Mouse (Mus musculus) stomach, embryonic 14.5 days (tissue): ENCODE data around the gene Selenoo. TPM values are rescaled to one million over a fixed set of nuclear protein-coding genes. Genes with fewer than 3 reads are reported as not detected.

ENCODE experiments used
- ATAC-seq: fragments of 200-750 bp; cut with Nextera tagmentation; 2 replicates; pipeline ENCODE4 v1.8.0; 2017; ENCODE audit warnings: low read depth, moderate TSS enrichment; ENCODE audit not compliant: insufficient number of reproducible peaks, insufficient read depth, low FRiP score
- H3K27ac ChIP-seq: fragments of 300-500 bp; sonication (generic); 2 replicates; pipeline ENCODE4 v1.5.1; 2014; ENCODE audit warnings: mild to moderate bottlenecking, low read length, moderate library complexity, mixed read lengths
- H3K27me3 ChIP-seq: fragments of 300-500 bp; sonication (generic); 2 replicates; pipeline ENCODE4 v1.6.1; 2014; ENCODE audit warnings: low read length, control low read depth, mixed read lengths; ENCODE audit not compliant: control insufficient read depth, insufficient read depth
- H3K36me3 ChIP-seq: fragments of 300-500 bp; sonication (generic); 2 replicates; pipeline ENCODE4 v1.6.1; 2014; ENCODE audit warnings: mild to moderate bottlenecking, control low read depth, low read length, moderate library complexity, mixed read lengths; ENCODE audit not compliant: control insufficient read depth, insufficient read depth
- H3K4me1 ChIP-seq: fragments of 300-500 bp; sonication (generic); 2 replicates; pipeline ENCODE4 v1.6.1; 2014; ENCODE audit warnings: low read length, control low read depth, mixed read lengths; ENCODE audit not compliant: control insufficient read depth, insufficient read depth
- H3K4me2 ChIP-seq: fragments of 300-500 bp; sonication (generic); replicated peaks from 2 replicates; pipeline ENCODE4 v1.6.1; 2014; ENCODE audit warnings: low read depth, low read length, control low read depth
- H3K4me3 ChIP-seq: fragments of 300-500 bp; sonication (generic); 2 replicates; pipeline ENCODE4 v1.5.1; 2014; ENCODE audit warnings: low read depth, low read length, control low read depth
- H3K9ac ChIP-seq: fragments of 300-500 bp; sonication (generic); replicated peaks from 2 replicates; pipeline ENCODE4 v1.6.1; 2014; ENCODE audit warnings: low read depth, mild to moderate bottlenecking, control low read depth, low read length, moderate library complexity, mixed read lengths
- H3K9me3 ChIP-seq: fragments of 300-500 bp; sonication (generic); 2 replicates; pipeline ENCODE4 v1.6.1; 2016; ENCODE audit warnings: low read depth, low read length, control low read depth; ENCODE audit not compliant: control insufficient read depth
- WGBS: fragments of 180-500 bp; shearing (Covaris S2); extraction: QIAGEN DNeasy Blood & Tissue Kit; methylation state at CpG from one replicate; pipeline ENCODE4 v1.1.7; 2014; 5-methylcytosine and 5-hydroxymethylcytosine counted together
- polyA plus RNA-seq: library from polyadenylated mRNA; unstranded; fragments of >200 nt; fragmentation: Nextera tagmentation; extraction: Ambion mirVana; gene quantifications from 2 replicates; pipeline ENCODE4 v1.2.1, GENCODE M21; 2014

Gene Selenoo
- polyA plus RNA-seq, 1 experiment from 2014 or later = 22.2 TPM

DNA sequence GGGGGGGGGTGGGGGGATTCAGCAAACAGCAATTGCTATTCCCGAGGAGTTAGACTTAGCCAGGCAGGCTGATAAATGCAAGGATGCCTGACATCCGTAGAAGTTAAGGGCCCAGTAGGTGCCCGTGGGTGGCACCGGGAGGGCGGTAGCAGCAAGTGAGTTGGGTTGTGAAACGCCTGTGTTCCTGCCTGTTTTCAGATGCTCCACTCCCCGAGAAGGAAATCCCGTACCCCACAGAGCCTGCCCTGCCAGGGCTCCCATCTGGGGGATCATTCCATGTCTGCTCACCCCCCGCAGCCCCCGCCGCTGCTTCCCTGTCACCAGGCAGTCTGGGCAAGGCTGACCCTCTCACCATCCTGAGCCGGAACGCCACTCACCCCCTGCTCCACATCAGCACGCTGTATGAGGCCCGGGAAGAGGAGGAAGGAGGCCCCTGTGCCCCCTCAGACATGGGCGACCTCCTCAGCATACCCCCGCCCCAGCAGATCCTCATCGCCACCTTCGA, 19.5 kb upstream of the Selenoo start:
- Histone ChIP-seq H3K4me3 (no peak overlapping the region), H3K4me1 (no peaks in the 10 kb centered on the region), H3K9ac (no peak overlapping the region), H3K27me3 (peaks cover 13% of the 10 kb centered on the region), H3K36me3 (no peaks in the 10 kb centered on the region), H3K4me2 (no peak overlapping the region), H3K9me3 (no peaks in the 10 kb centered on the region), H3K27ac (no peak overlapping the region)
- 73% methylated on average over 19 of the region's 19 CpGs for WGBS
- ATAC-seq = no peak

DNA sequence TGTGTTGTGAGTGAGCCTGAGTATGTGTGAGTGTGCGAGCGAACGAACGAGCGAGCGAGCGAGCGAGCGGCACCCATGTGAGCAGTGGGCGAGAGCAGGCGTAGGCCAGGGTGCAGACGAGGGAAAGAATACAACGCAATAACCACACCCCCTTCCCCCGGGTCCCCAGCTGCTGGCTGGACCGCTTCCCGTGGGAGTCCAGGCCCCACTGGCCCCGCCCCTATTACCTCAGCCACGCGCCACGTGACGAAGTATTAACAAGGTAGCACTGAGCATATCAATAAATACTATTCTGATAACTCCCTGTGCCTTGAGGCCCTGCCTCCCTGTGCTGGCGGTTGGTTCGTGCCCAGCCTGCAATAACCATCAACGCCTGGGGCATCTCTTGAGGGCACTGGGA, 18.3 kb upstream of the Selenoo start:
- peaks cover 13% of the 10 kb centered on the region for H3K27me3 ChIP-seq
- no peak overlapping the region for H3K27ac ChIP-seq
- no peak overlapping the region for H3K4me2 ChIP-seq
- H3K36me3 ChIP-seq = no peaks in the 10 kb centered on the region
- ATAC-seq = 0 out of 2 replicates have a peak, but pooled peaks have one; percentile 7
- no peak overlapping the region for H3K4me3 ChIP-seq
- no peak overlapping the region for H3K9ac ChIP-seq
- WGBS = 66% methylated on average over 24 of the region's 24 CpGs
- no peaks in the 10 kb centered on the region for H3K9me3 ChIP-seq
- peaks cover 6% of the 10 kb centered on the region; the same call in 1 of the 2 replicates for H3K4me1 ChIP-seq

DNA sequence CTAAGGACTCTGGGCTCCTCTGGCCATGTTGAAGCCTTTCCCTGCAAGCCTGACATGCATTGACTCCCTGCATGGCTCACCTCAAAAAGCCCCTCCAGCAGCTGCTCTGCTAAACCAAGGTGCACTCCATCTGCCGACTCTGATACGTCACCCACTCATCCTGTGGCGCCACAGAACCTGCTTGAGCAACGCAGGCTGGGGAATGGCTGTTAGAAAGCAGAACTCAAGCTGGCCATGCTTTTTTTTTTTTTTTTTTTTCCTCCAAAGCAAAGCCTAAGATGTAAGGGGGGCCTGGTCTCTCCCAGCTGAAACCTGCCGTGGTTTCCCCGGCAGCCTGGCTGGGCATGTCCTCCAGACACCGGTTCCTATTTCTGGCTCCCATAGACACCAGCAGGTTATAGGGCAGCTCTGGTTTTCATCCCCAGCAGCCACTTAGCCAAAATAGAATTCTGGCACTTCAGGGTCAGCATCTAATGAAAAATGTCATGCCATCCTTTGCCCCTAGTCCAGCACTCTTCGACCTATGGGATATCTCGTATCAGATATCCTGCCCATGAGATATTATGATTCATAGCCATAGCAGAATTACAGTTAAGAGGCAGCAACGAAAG, 14.8 kb upstream of the Selenoo start:
- H3K27ac ChIP-seq = no peak overlapping the region
- H3K4me2 ChIP-seq = no peak overlapping the region
- peaks cover 29% of the 10 kb centered on the region for H3K4me1 ChIP-seq
- no peaks in the 10 kb centered on the region for H3K9me3 ChIP-seq
- no peak overlapping the region for H3K9ac ChIP-seq
- H3K27me3 ChIP-seq = no peaks in the 10 kb centered on the region
- H3K4me3 ChIP-seq = no peak overlapping the region
- 68% methylated on average over 10 of the region's 10 CpGs for WGBS
- H3K36me3 ChIP-seq = no peaks in the 10 kb centered on the region
- no peak for ATAC-seq

DNA sequence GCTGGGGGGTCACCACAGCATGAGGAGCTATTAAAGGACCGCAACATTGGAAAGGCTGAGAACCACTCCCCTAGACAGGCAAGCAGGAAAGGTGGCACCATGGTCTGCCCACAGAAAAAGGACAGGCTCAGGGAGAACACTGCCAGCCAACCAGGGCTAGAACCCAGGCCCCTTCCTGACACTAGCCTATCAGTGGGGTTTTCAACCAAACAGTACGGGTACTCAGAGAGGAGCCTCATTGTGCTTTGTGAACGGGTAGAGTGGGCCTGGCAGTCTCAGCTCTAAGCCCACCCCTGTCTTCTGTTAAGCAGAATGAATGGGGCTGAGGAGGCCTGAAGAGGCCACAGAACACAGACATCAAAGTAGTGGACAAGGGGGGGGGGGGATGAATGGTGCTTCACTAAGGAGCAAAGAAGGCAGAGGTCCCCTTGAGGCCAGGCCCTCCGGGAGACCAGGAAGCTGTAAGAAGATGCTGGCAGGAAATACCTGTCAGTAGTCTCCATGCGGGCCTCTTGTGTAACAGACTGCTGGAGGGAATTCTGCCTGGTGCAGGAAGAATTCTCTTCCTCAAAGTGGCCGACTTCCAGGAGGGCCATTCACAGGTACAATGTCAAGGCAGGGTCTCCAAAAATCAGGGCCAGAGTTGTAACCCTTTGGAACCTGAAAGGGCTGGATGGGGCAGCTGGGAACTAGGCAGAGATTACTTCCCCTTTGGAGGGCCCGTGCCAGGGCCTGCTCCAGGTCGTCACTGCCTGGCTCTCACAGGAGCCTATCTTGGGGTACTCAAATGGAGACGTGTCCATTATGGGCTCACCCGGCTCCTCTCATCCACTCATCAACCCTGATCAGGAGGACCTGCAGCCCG, 14.0 kb upstream of the Selenoo start, which contains the start of gene Trabd:
Gene Trabd (plus strand): TSS at position 512 of the 865 bp plus-strand sequence.
- Histone ChIP-seq H3K9ac (peak within 1 kb of the TSS; percentile 89), H3K4me1 (peaks cover 29% of the 10 kb centered on the region), H3K9me3 (no peaks in the 10 kb centered on the region), H3K27me3 (no peaks in the 10 kb centered on the region), H3K4me2 (peak within 1 kb of the TSS; percentile 79), H3K4me3 (peak within 1 kb of the TSS; percentile 83), H3K36me3 (no peaks in the 10 kb centered on the region), H3K27ac (peak within 1 kb of the TSS; percentile 76)
- ATAC-seq = peak; percentile 4; the same call in 1 of the 2 replicates
- 22% methylated on average over 11 of the region's 11 CpGs for WGBS

DNA sequence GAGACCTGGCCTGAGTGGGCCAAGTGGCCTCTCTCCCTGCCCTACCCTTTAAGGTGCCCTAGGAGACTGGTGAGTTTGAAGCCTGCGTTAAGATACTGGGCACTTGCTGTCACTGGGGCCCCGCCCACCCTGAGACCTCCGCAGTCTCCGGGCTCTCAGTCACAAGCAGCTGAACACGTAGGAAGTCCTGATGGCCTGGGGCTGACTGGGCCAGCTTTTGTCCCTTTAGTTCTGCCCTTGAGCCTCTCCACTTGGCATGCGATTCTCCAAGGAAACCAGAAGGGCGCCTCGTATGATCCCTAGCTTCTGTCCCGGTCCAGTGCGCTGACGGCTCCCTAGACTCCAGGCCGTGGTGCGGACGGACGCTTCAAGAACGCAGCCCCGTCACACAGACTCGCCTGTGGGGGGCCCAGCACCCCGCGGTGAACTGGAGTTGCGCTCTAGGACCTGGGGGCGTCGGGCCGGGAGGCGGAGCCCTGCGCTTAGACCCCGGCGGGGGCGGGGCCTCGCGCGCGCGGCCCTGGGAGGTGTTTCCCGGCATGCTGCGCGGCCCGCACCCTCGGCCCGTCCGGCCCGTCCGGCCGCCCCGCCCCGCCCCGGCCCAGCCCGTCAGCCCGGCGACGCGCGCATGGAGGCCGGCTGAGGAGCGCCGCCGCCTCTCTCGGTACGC, 13.3 kb upstream of the Selenoo start:
- H3K4me1 ChIP-seq = peaks cover 29% of the 10 kb centered on the region
- ATAC-seq = peak; percentile 96
- no peaks in the 10 kb centered on the region; the same call in 1 of the 2 replicates for H3K36me3 ChIP-seq
- peak overlapping the region; percentile 79 for H3K4me2 ChIP-seq
- H3K27me3 ChIP-seq = no peaks in the 10 kb centered on the region
- H3K9ac ChIP-seq = peak overlapping the region; percentile 89
- WGBS = under 1% methylated on average over 57 of the region's 59 CpGs
- H3K9me3 ChIP-seq = no peaks in the 10 kb centered on the region
- H3K27ac ChIP-seq = peak overlapping the region; percentile 76
- peak overlapping the region; percentile 83 for H3K4me3 ChIP-seq

DNA sequence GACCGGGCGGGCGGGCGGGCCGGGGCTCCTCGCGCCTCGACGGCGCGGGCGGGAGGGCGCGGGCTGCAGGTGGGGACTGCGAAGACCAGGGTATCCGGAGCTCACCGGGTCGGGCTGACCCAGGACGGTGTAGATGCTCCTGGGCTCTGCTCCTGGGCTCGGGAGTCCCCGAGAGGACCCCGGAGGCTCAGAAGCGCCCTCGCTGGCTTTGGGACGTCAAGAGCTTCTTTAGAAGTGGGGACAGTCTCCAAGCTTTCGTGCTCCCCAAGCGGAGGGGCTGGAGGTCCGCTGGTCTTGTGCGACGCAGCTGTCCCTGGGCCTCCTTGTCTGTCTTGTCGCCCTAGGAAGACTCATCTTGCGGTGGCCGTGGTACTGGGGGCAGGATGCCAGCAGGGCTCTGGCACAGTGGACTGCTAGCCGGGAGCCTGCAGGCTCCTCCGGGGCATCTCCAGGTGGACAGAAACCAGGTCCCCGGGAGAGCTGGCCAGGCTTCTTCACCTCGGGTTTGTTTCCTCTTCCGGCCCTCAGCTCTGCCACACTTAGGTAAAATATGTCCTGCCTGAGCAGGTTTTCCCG, 12.6 kb upstream of the Selenoo start:
- WGBS = under 1% methylated on average over 36 of the region's 39 CpGs

DNA sequence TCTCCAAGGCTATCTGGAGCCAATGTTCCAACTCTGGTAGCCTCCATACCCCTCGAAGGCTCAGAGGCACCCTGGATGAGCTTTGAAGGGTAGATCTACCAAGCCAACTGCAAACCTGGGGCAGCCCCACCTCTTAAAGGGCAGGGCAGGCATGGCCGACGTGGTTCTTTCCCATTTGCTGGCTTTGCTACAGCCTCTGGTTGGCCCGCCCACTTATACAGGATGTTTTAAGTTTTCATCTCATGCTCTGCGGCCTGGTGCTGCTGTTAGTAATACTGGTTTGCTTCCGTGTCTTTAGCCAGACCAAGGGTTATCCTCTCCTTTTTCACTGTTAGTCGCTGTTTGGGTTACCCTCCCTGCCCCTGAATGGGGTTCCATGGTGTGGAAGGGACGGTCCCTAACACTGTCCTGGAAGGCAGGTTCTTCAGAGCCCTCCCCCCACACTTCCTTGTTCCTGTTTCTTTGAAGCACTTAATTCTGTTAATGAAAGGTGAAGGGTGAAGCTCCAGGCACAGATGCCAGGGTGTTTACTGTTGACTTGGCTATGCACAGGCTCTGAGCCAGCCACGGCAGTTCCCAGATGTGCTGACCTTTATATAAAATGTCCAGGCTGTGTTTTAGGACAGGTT, 10.6 kb upstream of the Selenoo start:
- H3K4me3 ChIP-seq = no peak overlapping the region
- no peaks in the 10 kb centered on the region for H3K27me3 ChIP-seq
- no peak overlapping the region for H3K27ac ChIP-seq
- ATAC-seq = no peak
- H3K4me2 ChIP-seq = peak overlapping the region; percentile 25; the same call in 1 of the 2 replicates
- WGBS = 55% methylated on average over 9 of the region's 9 CpGs
- H3K9me3 ChIP-seq = no peaks in the 10 kb centered on the region
- no peak overlapping the region for H3K9ac ChIP-seq
- peaks cover 29% of the 10 kb centered on the region for H3K4me1 ChIP-seq
- peaks cover 13% of the 10 kb centered on the region; the same call in 1 of the 2 replicates for H3K36me3 ChIP-seq

More for the DNA sequence above, 12.6 kb upstream of the Selenoo start:
- Histone ChIP-seq H3K27me3 (no peaks in the 10 kb centered on the region), H3K9me3 (no peaks in the 10 kb centered on the region), H3K36me3 (peaks cover under 1% of the 10 kb centered on the region; the same call in 1 of the 2 replicates), H3K4me3 (peak overlapping the region; percentile 83), H3K9ac (peak overlapping the region; percentile 89), H3K27ac (peak overlapping the region; percentile 76), H3K4me1 (peaks cover 29% of the 10 kb centered on the region), H3K4me2 (peak overlapping the region; percentile 79)
- peak; percentile 50; the same call in 1 of the 2 replicates for ATAC-seq
